Comparison of ENCODE assay signal across 8 mouse cellular contexts in the genomic region with DNA sequence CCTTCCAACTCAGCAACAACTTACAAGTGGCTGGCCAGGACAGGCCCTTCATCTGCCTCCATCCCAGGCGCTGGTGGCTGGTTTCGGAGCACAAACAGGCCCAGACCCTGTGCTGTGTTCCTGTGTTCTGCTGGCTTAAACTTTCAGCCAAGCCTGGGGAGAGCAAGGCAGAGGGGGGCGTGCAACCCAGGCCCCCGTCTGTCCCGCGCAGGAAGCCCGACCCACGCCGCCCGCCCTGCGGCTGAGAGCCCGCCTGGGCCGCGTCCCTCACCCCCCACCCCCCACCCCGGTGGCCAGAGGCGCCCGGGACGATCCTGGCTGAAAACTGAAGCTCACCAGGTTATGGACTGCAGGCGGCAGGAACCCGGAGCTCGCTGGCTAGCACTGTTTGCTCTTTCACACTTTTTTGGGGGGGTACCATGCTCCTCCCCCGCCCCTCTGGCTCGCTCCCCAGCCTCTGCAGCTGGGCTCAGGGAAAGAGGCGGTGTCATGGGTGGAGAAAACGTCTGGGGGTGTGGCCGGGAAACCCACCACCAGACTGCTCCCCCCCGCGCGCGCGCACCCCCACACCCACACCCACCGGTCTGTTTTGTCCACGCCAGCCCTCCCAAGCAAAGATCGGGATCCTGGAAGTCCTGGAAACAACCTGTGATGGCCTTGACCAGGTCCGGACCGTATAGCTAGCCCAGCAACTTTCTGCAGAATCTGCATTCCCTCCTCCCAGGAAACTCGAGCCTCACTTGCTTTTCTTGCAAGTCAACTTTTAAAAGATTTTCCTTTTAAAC. TPM values are rescaled to one million over a fixed set of nuclear protein-coding genes. Genes with fewer than 3 reads are reported as not detected.
DNase-seq lines count a peak whose midpoint lies in the region; ATAC-seq and TF ChIP-seq lines count a peak whose summit lies in the region.

A gene (minus strand): TSS at position 739 of the 785 bp plus-strand sequence.

- peak within 1 kb of the TSS; percentile 85 for H3K4me2 ChIP-seq in intestine, embryonic 15.5 days (replicated peaks)
- peak within 1 kb of the TSS; percentile 71 for H3K4me2 ChIP-seq in lung, embryonic 15.5 days

- H3K27ac ChIP-seq in left cerebral cortex, adult 2 months = no peak within 1 kb of the TSS
- H3K27ac ChIP-seq in intestine, embryonic 15.5 days = peak within 1 kb of the TSS; percentile 78
- H3K27ac ChIP-seq in lung, embryonic 15.5 days = peak within 1 kb of the TSS; percentile 81

- H3K4me1 ChIP-seq in intestine, embryonic 15.5 days (replicated peaks) = no peaks in the 10 kb centered on the region
- H3K4me1 ChIP-seq in lung, embryonic 15.5 days = no peaks in the 10 kb centered on the region

- DNase-seq in left cerebral cortex, adult 2 months (ENCODE audit: extremely low spot score in 1 of 2, low spot score in 2 of 2) = peak in 1 of 2 experiments; percentile 9
- no peak for DNase-seq in left cerebral cortex, adult 9 months (ENCODE audit: low spot score in 2 of 2)
- peak; percentile 72 for DNase-seq in embryo, embryonic 10.5 days (ENCODE audit: low spot score)
- DNase-seq in heart, adult 11 months = peak; percentile 93
- peak; percentile 46 for DNase-seq in ovary, postnatal 14 days (ENCODE audit: low spot score)

- intact Hi-C loops in left cerebral cortex, adult 2 months (cut with DNase I) = no loop called here

- H3K36me3 ChIP-seq in intestine, embryonic 15.5 days = no peaks in the 10 kb centered on the region
- peaks cover 5% of the 10 kb centered on the region; the same call in 1 of the 2 replicates for H3K36me3 ChIP-seq in lung, embryonic 15.5 days

- H3K9me3 ChIP-seq in intestine, embryonic 15.5 days = no peaks in the 10 kb centered on the region
- H3K9me3 ChIP-seq in lung, embryonic 15.5 days = no peaks in the 10 kb centered on the region; the same call in 1 of the 2 replicates

- TF ChIP-seq CTCF in left cerebral cortex, adult 2 months (IDR thresholded peaks at IDR 0.05) = no peak

- peak; percentile 96 for ATAC-seq in intestine, embryonic 15.5 days
- peak; percentile 96 for ATAC-seq in lung, embryonic 15.5 days (ENCODE audit: borderline replicate concordance, extremely low read depth, low FRiP score, low TSS enrichment)
- ATAC-seq in erythroid progenitor cell, adult 5-6 weeks (replicated peaks; ENCODE audit: low FRiP score, poor library complexity, severe bottlenecking) = no peak

- peak within 1 kb of the TSS; percentile 54 for H3K4me3 ChIP-seq in left cerebral cortex, adult 2 months
- H3K4me3 ChIP-seq in intestine, embryonic 15.5 days (replicated peaks) = peak within 1 kb of the TSS; percentile 58
- H3K4me3 ChIP-seq in lung, embryonic 15.5 days = peak within 1 kb of the TSS; percentile 65

- H3K27me3 ChIP-seq in intestine, embryonic 15.5 days (replicated peaks) = no peaks in the 10 kb centered on the region
- no peaks in the 10 kb centered on the region for H3K27me3 ChIP-seq in lung, embryonic 15.5 days

- WGBS in intestine, embryonic 15.5 days = 2% methylated on average over 37 of the region's 37 CpGs
- WGBS in lung, embryonic 15.5 days = under 1% methylated on average over 37 of the region's 37 CpGs

- peak within 1 kb of the TSS; percentile 64 for H3K9ac ChIP-seq in intestine, embryonic 15.5 days
- peak within 1 kb of the TSS; percentile 62 for H3K9ac ChIP-seq in lung, embryonic 15.5 days

RNA-seq across cellular contexts. Expression of the gene that starts here (rescaled TPM):
- total RNA-seq in left cerebral cortex, adult 2 months (2021) = under 1 TPM; 0.26 to 0.81 TPM
- 7.8 and 9.9 TPM in 2 replicates for polyA plus RNA-seq in intestine, embryonic 15.5 days (2015; fragmentation: Nextera tagmentation; extraction: Ambion mirVana)
- 15.1 and 15.7 TPM in 2 replicates for polyA plus RNA-seq in lung, embryonic 15.5 days (2015; fragmentation: Nextera tagmentation; extraction: Ambion mirVana)
- total RNA-seq in erythroid progenitor cell, adult 5-6 weeks (2015; ENCODE audit: low replicate concordance) = not detected in 2 replicates
- total RNA-seq in erythroid progenitor cell, adult 5-6 weeks (2017; ENCODE audit: low replicate concordance) = not detected in 2 replicates

Comparison
In these comparisons a context has a peak if more than half of its experiments do, and no peak if none do; other contexts are left out.
1. DNase-seq: peak in embryo, embryonic 10.5 days (single experiment), heart, adult 11 months (single experiment) and ovary, postnatal 14 days (single experiment); none in left cerebral cortex, adult 9 months (0 of 2).
2. Peak in every context shown above with its lines, with median percentiles within 50 percentile points of each other: H3K4me3 ChIP-seq.